Mouse (Mus musculus) T-cell, adult 2 months (primary cell): Measurements from ENCODE around the gene Klk7.

ENCODE experiments used
- DNase-seq: peaks from one replicate; pipeline ENCODE4 v3.0.0; 2022; ENCODE audit warnings: low spot score

Gene Klk7

GRCm38 (mm10) chr7:43797333-43797769 is 13.7 kb upstream of the Klk7 start, which contains the start of gene Klk8:
Gene Klk8, plus strand, starts transcription at chr7:43797577.
- peak; percentile 59 for DNase-seq

DNA sequence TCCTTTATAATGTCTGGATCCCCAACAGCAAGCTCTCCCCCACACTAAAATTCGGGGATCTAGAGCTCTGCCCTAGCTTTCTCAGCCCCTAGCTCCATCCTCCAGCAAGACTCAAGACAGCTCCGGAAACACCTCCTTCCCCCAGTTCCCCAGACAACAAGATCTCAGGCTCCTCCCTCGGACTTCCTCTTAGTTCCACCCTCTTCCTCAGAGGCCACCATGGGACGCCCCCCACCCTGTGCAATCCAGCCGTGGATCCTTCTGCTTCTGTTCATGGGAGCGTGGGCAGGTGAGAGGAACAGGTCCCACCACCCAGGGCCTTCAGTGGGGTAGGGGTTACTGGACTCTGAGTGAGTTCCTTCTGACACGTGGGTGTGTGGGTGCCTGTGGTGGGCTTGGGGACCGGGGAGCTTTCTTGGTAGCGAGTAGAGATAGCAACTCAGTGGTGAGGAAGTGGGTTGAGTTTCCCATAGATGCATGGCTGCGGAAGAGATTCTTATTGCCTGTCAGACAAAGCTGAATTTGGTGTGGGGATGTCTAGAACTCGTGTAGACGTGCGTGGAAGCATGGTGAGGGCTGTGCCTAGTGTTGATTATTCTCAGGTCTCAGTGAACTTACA is 13.1 kb upstream of the Klk7 start:
- peak; percentile 55 for DNase-seq

GRCm38 (mm10) chr7:43799876-43800275 is 11.2 kb upstream of the Klk7 start:
- no peak for DNase-seq

DNA sequence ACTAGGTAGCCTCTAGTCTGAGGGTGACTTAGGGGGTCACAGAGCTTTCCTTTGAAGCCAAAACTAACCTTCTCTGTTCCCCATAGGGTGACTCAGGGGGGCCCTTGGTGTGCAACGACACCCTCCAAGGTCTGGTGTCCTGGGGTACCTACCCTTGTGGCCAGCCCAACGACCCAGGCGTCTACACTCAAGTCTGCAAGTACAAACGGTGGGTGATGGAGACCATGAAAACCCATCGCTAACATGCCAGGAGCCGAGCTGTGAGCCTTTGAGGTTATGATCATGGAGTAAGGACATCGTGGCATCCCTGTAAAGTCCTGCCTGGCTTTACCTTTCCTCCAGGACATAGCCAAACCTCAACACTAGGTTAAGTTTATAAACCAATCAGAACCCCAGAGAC is 4.1 kb downstream of the Klk7 start:
- DNase-seq = no peak

DNA sequence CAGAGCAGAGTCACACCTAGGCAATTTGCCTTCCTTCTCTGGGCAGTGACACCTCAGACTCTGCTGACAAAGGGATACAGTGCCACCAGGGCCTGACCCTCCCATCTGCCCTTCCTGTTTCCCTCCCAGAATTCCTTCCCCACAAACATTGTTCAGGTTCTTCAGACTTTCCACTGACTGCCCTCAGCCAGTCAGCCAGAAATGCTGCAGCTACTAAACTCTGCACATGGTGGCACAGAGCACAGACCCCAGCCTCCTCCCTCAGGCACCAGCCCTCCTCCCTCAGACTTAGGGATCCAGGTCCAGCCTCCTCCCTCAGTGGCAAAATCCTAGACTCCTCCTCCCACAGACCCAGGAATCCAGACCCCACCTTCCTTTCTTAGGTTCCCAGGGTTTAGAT is 5.7 kb downstream of the Klk7 start:
- DNase-seq = no peak

DNA sequence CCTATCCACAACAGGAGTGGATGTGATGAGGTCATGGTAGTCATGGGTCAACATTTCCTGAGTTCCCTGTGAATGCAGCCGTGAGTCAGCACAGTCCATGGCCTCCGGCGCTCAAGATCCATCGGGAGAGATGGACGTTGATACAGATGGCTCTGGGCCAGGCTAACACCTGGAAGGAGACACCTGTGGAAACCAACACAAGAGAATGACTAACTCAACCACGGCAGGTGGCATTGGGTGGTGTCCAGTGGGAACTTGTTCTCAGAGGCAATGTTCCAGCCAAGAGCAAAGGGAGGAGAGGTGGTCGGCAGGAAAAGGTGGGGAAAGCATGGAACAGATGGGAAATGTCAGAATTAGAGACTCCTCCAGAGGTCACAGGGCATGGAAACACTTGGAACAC is 10.5 kb downstream of the Klk7 start:
- no peak for DNase-seq

DNA sequence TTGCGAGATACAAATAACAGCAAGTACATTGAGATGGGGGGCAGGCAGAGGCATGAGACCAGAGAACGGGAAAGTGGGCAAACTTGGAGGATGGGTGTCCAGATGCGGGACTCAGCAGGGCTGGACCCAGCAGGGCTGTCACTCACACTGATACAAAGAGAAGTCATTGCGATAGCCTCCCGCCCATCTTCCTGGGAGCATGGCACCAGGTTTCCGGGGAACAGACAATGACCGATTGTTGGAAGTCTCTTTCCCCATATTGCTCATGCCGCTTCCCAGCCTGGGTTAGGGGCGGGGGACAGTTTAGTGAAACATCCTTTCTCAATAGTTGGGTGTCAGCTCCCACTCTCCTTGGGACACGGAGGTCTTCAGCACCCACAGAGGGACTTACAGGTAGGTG is 13.1 kb downstream of the Klk7 start, which contains the start of gene Klk6:
TSS of gene Klk6 (plus strand) at position 301 of the 400 bp plus-strand sequence.
- no peak for DNase-seq

- DNase-seq = no peak
These were observed 15.0 kb downstream of the Klk7 start for GRCm38 (mm10) chr7:43826056-43826455.

GRCm38 (mm10) chr7:43827706-43828105 is 16.6 kb downstream of the Klk7 start:
- no peak for DNase-seq

- no peak for DNase-seq
These were observed 17.9 kb downstream of the Klk7 start for GRCm38 (mm10) chr7:43829006-43829405.

DNA sequence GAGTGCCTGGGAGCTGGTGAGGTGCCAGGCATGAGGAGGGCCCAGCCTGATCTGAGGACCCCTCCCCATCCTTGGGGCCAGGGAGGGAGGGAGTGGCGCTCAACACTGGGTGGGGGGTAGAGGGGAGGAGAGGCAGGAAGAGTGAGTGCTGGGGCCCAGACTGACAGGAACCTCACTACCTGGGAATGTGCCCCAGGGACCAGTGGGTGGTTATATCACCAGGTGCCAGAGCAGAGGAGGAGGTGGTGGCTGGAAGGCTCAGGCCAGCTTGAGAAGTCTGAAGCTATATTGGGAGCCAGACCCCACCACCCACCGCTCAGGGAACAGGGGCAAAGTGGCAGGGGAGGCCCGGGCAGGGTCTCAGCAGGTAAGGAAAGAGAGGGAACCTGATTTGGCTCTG is 30.6 kb downstream of the Klk7 start, which contains the start of gene Klk5:
TSS of gene Klk5 (plus strand) at position 271 of the 400 bp plus-strand sequence.
- no peak for DNase-seq

DNA sequence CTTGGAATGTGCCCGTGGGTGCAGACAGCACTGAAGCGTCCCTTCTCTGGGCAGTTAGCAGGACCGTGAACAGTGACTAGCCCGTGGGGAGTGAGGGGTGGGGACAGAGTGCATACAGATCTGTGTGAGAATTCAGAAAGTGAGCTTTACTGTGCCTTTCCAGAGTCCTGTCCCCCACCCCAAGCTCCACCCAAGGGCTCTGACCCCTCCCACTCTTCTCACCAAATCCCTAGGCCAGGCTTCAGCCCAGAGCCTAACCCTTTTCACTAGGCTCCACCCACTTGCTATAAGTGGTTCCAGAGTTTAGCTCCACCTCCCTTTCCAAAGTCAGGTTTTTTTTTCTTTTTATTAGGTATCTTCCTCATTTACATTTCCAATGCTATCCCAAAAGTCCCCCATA is 32.7 kb downstream of the Klk7 start:
- DNase-seq = no peak

- no peak for DNase-seq
These were observed 40.5 kb downstream of the Klk7 start for GRCm38 (mm10) chr7:43851616-43852015.

DNA sequence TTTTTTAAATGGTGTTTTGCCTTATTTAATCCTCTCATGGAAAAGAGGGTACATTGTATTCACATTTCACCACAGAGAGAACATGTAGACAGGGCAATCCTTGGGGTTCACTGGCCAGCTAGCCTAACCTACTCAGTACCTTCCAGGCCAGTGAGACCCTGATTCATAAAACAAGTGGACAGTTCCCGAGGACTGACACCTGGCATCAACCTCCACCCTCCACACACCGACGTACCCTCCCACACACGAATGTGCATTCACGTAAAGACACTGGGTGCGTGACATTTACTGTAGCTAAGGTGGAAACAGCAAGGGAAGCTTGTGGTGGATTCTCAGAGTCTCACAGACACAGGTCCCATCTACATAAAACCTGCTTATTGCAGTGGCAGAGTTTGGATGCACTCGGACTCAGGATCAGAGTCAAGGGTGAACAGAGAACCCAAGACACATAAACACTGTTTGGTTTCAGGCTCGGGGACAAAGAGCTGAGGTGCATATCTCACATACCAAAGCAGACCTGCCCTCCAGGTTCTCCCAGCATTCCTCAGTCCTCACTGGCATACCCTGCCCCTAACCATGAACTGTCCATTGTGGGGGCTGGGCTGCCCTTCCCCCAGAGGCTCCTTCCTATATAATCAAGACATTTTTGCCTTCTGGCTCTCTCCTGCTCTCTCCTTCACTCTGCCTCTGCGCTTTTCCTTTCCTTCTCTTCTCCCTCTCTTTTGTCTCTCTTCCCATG is 43.7 kb downstream of the Klk7 start:
- DNase-seq = no peak

GRCm38 (mm10) chr7:43855709-43856108 is 44.6 kb downstream of the Klk7 start:
- no peak for DNase-seq

GRCm38 (mm10) chr7:43856307-43856706 is 45.2 kb downstream of the Klk7 start:
- no peak for DNase-seq

GRCm38 (mm10) chr7:43857501-43857900 is 46.4 kb downstream of the Klk7 start:
- DNase-seq = no peak

DNA sequence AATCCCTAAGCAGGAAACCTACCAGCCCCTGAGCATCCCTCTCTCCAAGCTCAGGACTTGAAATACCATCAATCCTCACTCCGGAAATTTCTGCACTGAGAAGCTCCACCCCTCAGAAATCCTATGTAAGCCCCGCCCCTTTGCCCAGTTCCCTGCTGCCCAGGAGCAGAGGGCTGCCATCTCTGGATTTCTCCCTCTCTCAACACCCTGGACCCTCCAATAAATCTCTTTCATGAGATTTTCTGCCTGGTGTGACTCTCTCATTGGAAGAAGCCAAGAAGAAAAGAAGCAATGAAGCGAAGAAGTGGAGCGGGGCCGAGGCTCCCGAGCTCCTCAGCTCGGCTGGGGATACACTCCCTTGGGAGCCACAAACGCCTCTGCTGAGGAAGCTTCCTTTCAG is 49.3 kb downstream of the Klk7 start:
- DNase-seq = no peak
